ENCODE assay signal across 36 mouse cellular contexts in the genomic region with DNA sequence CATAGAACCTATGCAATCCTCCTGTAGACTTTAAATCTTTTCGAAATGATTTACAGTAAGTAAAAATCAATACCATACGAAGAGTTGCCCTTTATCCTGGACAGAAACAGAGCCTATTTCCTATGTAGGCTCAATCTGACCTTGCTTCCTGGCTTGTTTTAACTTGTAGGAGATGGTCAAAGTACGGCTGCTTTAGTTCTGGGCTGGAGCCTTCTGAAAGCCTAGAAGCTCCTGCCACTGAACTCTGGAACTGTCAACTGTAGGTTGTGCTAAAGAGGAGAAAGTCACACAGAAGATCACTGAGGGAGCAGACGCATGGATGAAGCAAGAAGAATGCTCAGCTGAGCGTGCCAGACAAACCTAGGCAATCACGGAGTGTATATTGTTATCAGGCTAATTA. TPM values are rescaled to one million over a fixed set of nuclear protein-coding genes. Genes with fewer than 3 reads are reported as not detected.
DNase-seq lines count a peak whose midpoint lies in the region; ATAC-seq lines count a peak whose summit lies in the region.
"Had no signal": no experiment of that assay in that cellular context is flagged by ENCODE, and none has a peak within 500 bp of the region (broad histone marks: within the 10 kb centered on the region; RNA-seq: fewer than 3 reads in every experiment).

No protein-coding gene starts in this region.

- peaks cover 6% of the 10 kb centered on the region; the same call in 1 of the 2 replicates for H3K4me1 ChIP-seq in heart, embryonic 11.5 days (ENCODE audit: control insufficient read depth, insufficient read depth, low read length)
- peaks cover 19% of the 10 kb centered on the region for H3K4me1 ChIP-seq in liver, embryonic 13.5 days (replicated peaks)
- peaks cover 21% of the 10 kb centered on the region for H3K4me1 ChIP-seq in intestine, embryonic 16.5 days (ENCODE audit: control insufficient read depth, insufficient read depth, low read length)
- H3K4me1 ChIP-seq: forebrain, embryonic 13.5 days; limb, embryonic 10.5 days; midbrain, embryonic 10.5 days; neural tube, embryonic 12.5 days had no signal

- no peak overlapping the region for H3K9ac ChIP-seq in heart, embryonic 11.5 days (ENCODE audit: low read depth, low read length)
- H3K9ac ChIP-seq in liver, embryonic 13.5 days = no peak overlapping the region
- H3K9ac ChIP-seq in intestine, embryonic 16.5 days (ENCODE audit: low read depth, low read length) = no peak overlapping the region
- H3K9ac ChIP-seq: embryonic facial prominence, embryonic 13.5 days; forebrain, embryonic 13.5 days; heart, embryonic 13.5 days; hindbrain, embryonic 14.5 days; limb, embryonic 15.5 days; lung, embryonic 15.5 days; neural tube, embryonic 12.5 days had no signal

- H3K27ac ChIP-seq in heart, embryonic 11.5 days (ENCODE audit: low read depth, low read length) = no peak overlapping the region
- H3K27ac ChIP-seq in liver, embryonic 13.5 days = 0 out of 2 replicates have a peak overlapping the region, but pooled peaks have one; percentile 0
- H3K27ac ChIP-seq in intestine, embryonic 16.5 days (ENCODE audit: low read length) = peak overlapping the region; percentile 49
- H3K27ac ChIP-seq: embryonic facial prominence, embryonic 13.5 days; forebrain, embryonic 13.5 days; heart, adult 2 months; hindbrain, embryonic 14.5 days; limb, embryonic 10.5 days; midbrain, embryonic 10.5 days; neural tube, embryonic 12.5 days had no signal

- H3K27me3 ChIP-seq in heart, embryonic 11.5 days (ENCODE audit: control insufficient read depth, insufficient read depth, low read length) = no peaks in the 10 kb centered on the region
- H3K27me3 ChIP-seq in liver, embryonic 13.5 days = no peaks in the 10 kb centered on the region
- no peaks in the 10 kb centered on the region for H3K27me3 ChIP-seq in intestine, embryonic 16.5 days (replicated peaks; ENCODE audit: control insufficient read depth, insufficient read depth, low read length)
- H3K27me3 ChIP-seq: embryonic facial prominence, embryonic 13.5 days; forebrain, embryonic 13.5 days; heart, embryonic 13.5 days; limb, embryonic 15.5 days; lung, embryonic 15.5 days; neural tube, embryonic 12.5 days; Patski had no signal

- ATAC-seq in heart, embryonic 11.5 days (replicated peaks; ENCODE audit: insufficient number of reproducible peaks, low FRiP score, low TSS enrichment) = no peak
- no peak for ATAC-seq in liver, embryonic 13.5 days (ENCODE audit: low read depth)
- ATAC-seq in intestine, embryonic 16.5 days = peak; percentile 66
- ATAC-seq: forebrain, embryonic 13.5 days; Patski had no signal

- no peak overlapping the region for H3K4me2 ChIP-seq in heart, embryonic 11.5 days
- no peak overlapping the region for H3K4me2 ChIP-seq in liver, embryonic 13.5 days
- H3K4me2 ChIP-seq in intestine, embryonic 16.5 days (ENCODE audit: low read depth, low read length) = no peak overlapping the region
- H3K4me2 ChIP-seq: embryonic facial prominence, embryonic 13.5 days; forebrain, embryonic 13.5 days; heart, embryonic 13.5 days; hindbrain, embryonic 14.5 days; limb, embryonic 15.5 days; lung, embryonic 15.5 days; neural tube, embryonic 12.5 days had no signal

- peak; percentile 45 for DNase-seq in heart, adult 11 months
- no peak for DNase-seq in liver, embryonic 13.5 days
- DNase-seq in liver = no peak
- DNase-seq in yolk sac, embryonic 10.5 days (ENCODE audit: low spot score) = peak; percentile 24
- no peak for DNase-seq in adrenal gland, postnatal 36 days
- DNase-seq: adrenal gland, postnatal 10 days; cerebellum, adult 11-12 months; cerebellum, postnatal 10 days; gastrocnemius, postnatal 36 days; heart, adult 2 months; heart, postnatal 10 days; kidney, adult 9 months; kidney, postnatal 4 days; right cerebral cortex, adult 18-20 months; thymus, adult 2 months; thymus, postnatal 36 days had no signal

- no peaks in the 10 kb centered on the region for H3K36me3 ChIP-seq in heart, embryonic 11.5 days (ENCODE audit: control insufficient read depth, insufficient read depth, low read length)
- H3K36me3 ChIP-seq in liver, embryonic 13.5 days = no peaks in the 10 kb centered on the region
- H3K36me3 ChIP-seq in intestine, embryonic 16.5 days (ENCODE audit: control insufficient read depth, insufficient read depth, low read length) = no peaks in the 10 kb centered on the region
- H3K36me3 ChIP-seq: embryonic facial prominence, embryonic 13.5 days; heart, embryonic 13.5 days; limb, embryonic 10.5 days; lung, embryonic 15.5 days; midbrain, embryonic 10.5 days; neural tube, embryonic 12.5 days had no signal

- H3K4me3 ChIP-seq in heart, embryonic 11.5 days (ENCODE audit: low read depth, low read length) = no peak overlapping the region
- no peak overlapping the region for H3K4me3 ChIP-seq in liver, embryonic 13.5 days (replicated peaks)
- no peak overlapping the region for H3K4me3 ChIP-seq in intestine, embryonic 16.5 days (ENCODE audit: low read length)
- H3K4me3 ChIP-seq: embryonic facial prominence, embryonic 13.5 days; erythroblast, embryonic 14.5 days; forebrain, embryonic 13.5 days; heart, adult 2 months; heart, embryonic 13.5 days; limb, embryonic 10.5 days; limb, embryonic 15.5 days; lung, embryonic 15.5 days; midbrain, embryonic 10.5 days; myocyte; neural tube, embryonic 12.5 days had no signal

- WGBS in heart, embryonic 11.5 days (ENCODE audit: insufficient replicate concordance) = 82% methylated on average over 6 of the region's 6 CpGs
- WGBS in liver, embryonic 13.5 days (ENCODE audit: insufficient replicate concordance) = 64% methylated on average over 6 of the region's 6 CpGs
- 67% methylated on average over 6 of the region's 6 CpGs for WGBS in intestine, embryonic 16.5 days

- no peaks in the 10 kb centered on the region for H3K9me3 ChIP-seq in heart, embryonic 11.5 days (replicated peaks; ENCODE audit: control insufficient read depth, low read length)
- H3K9me3 ChIP-seq in liver, embryonic 13.5 days (replicated peaks) = no peaks in the 10 kb centered on the region
- no peaks in the 10 kb centered on the region for H3K9me3 ChIP-seq in intestine, embryonic 16.5 days (ENCODE audit: control insufficient read depth, low read length)
- H3K9me3 ChIP-seq: embryonic facial prominence, embryonic 13.5 days; forebrain, embryonic 13.5 days; heart, embryonic 13.5 days; limb, embryonic 10.5 days; limb, embryonic 15.5 days; lung, embryonic 15.5 days; midbrain, embryonic 10.5 days; neural tube, embryonic 12.5 days had no signal

RNA-seq across cellular contexts. Expression of gene Gm10974, which starts 5.3 kb away (rescaled TPM):
- polyA plus RNA-seq in heart, embryonic 11.5 days (2014; fragmentation: Nextera tagmentation; extraction: Ambion mirVana) = not detected in 2 replicates
- polyA plus RNA-seq in liver, embryonic 13.5 days (2015; fragmentation: Nextera tagmentation; extraction: Ambion mirVana) = not detected in 2 replicates
- polyA plus RNA-seq in intestine, embryonic 16.5 days (2015; fragmentation: Nextera tagmentation; extraction: Ambion mirVana) = not detected in 2 replicates
- total RNA-seq in adrenal gland, postnatal 36 days (2021) = not detected
- total RNA-seq: adrenal gland, postnatal 10 days; common myeloid progenitor, adult 5-6 weeks; gastrocnemius, postnatal 36 days; heart, adult 2 months; heart, postnatal 10 days; hematopoietic stem cell, adult 5-6 weeks; left cerebral cortex, postnatal 10 days; megakaryocyte progenitor cell, adult 5-6 weeks; MEL; midbrain, postnatal 0 days had no signal
- polyA plus RNA-seq: embryonic facial prominence, embryonic 13.5 days; erythroblast, embryonic 14.5 days; forebrain, embryonic 13.5 days; heart, adult 2 months; heart, embryonic 13.5 days; hindbrain, embryonic 14.5 days; limb, embryonic 10.5 days; limb, embryonic 15.5 days; lung, embryonic 15.5 days; midbrain, embryonic 10.5 days; midbrain, postnatal 0 days; myocyte; neural tube, embryonic 12.5 days; Patski; thymus, adult 2 months had no signal

RNA-seq across cellular contexts. Expression of gene Lrrk1, which starts 17.2 kb away (rescaled TPM):
- 6.3 and 7.8 TPM in 2 replicates for polyA plus RNA-seq in heart, embryonic 11.5 days (2014; fragmentation: Nextera tagmentation; extraction: Ambion mirVana)
- 3.8 and 4.2 TPM in 2 replicates for polyA plus RNA-seq in liver, embryonic 13.5 days (2015; fragmentation: Nextera tagmentation; extraction: Ambion mirVana)
- polyA plus RNA-seq in intestine, embryonic 16.5 days (2015; fragmentation: Nextera tagmentation; extraction: Ambion mirVana) = 15.4 and 16.6 TPM in 2 replicates
- total RNA-seq in adrenal gland, postnatal 36 days (2021) = 10 to 100 TPM; 15.3 to 15.5 TPM

RNA-seq across cellular contexts. Expression of gene Aldh1a3, which starts 56.3 kb away (rescaled TPM):
- polyA plus RNA-seq in heart, embryonic 11.5 days (2014; fragmentation: Nextera tagmentation; extraction: Ambion mirVana) = 0.56 and 0.76 TPM in 2 replicates
- polyA plus RNA-seq in liver, embryonic 13.5 days (2015; fragmentation: Nextera tagmentation; extraction: Ambion mirVana) = 1.3 and 1.5 TPM in 2 replicates
- polyA plus RNA-seq in intestine, embryonic 16.5 days (2015; fragmentation: Nextera tagmentation; extraction: Ambion mirVana) = 27.0 and 27.4 TPM in 2 replicates
- 10 to 100 TPM in 1 of 2 experiments, 1 to 10 TPM in 1; 9.2 to 10.4 TPM for total RNA-seq in adrenal gland, postnatal 36 days (2021)
- total RNA-seq: hematopoietic stem cell, adult 5-6 weeks had no signal
- polyA plus RNA-seq: erythroblast, embryonic 14.5 days had no signal

Comparison
In these comparisons a context has a peak if more than half of its experiments do, and no peak if none do; other contexts are left out.
1. DNase-seq: peak in heart, adult 11 months (single experiment) and yolk sac, embryonic 10.5 days (single experiment); none in liver, embryonic 13.5 days (single experiment), liver (single experiment) and adrenal gland, postnatal 36 days (0 of 2).
2. RNA of gene Aldh1a3, which starts 56.3 kb away (polyA plus RNA-seq): 27.0 to 27.4 TPM in intestine, embryonic 16.5 days; 1.3 to 1.5 TPM in liver, embryonic 13.5 days and 0.56 to 0.76 TPM in heart, embryonic 11.5 days; every median in the first group is over 10 times any median in the second.